Mouse (Mus musculus): ENCODE results near the gene Khdrbs1. TPM values are rescaled to one million over a fixed set of nuclear protein-coding genes. Genes with fewer than 3 reads are reported as not detected.

Khdrbs1 gene
- total RNA-seq, 1 experiment, result 58.2 TPM

DNA sequence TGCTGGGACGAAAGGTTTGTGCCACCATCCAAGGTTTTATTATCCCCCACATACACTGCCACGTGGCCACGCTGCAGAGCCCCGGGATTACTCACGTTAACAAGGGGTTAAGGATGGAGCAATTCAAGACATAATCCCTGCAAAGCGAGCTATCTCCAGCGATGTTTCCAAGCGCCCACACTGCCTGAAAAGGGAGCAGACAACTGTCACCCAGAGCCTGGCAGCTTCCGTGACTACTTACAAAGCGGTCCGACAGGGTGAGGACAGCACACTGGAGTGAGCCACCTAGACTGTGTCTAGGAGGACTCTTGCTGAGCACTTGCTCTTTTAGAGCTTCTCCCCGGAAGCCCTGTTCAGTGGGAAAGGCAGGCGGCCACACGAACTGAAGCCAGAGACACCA lies 87.3 kb downstream of the Khdrbs1 start:
- peaks cover 36% of the 10 kb centered on the region for H3K36me3 ChIP-seq (ENCODE audit: control insufficient read depth, insufficient read depth, low read length, poor library complexity, severe bottlenecking)
- no peaks in the 10 kb centered on the region for H3K4me1 ChIP-seq (ENCODE audit: control insufficient read depth in 2 of 2, insufficient read depth in 2 of 2, low read length in 2 of 2, poor library complexity in 1 of 2)
- H3K9me3 ChIP-seq (ENCODE audit: control insufficient read depth, insufficient read depth, low read depth, low read length), result no peaks in the 10 kb centered on the region
- in situ Hi-C loops (cut with MboI; ENCODE audit: low sequenced_read_pairs in 2 of 2, unreplicated experiment in 2 of 2), result no loop called here
- H3K9ac ChIP-seq (ENCODE audit: insufficient read depth, low read depth, low read length, poor library complexity, severe bottlenecking), result no peak overlapping the region
- no peak for DNase-seq (ENCODE audit: low read depth, low spot score)
- TF ChIP-seq CHD2 (IDR thresholded peaks at IDR 0.05; ENCODE audit: low read depth, low read length) (no peak), ZC3H11A (IDR thresholded peaks at IDR 0.05; ENCODE audit: borderline replicate concordance, low read depth, low read length) (no peak), MAFK (IDR thresholded peaks at IDR 0.05; ENCODE audit: insufficient read depth, low read depth, low read length) (no peak), ZNF384 (IDR thresholded peaks at IDR 0.05; ENCODE audit: low read depth, low read length) (no peak), HCFC1 (IDR thresholded peaks at IDR 0.05; ENCODE audit: borderline replicate concordance, insufficient read depth, low read length) (no peak)
- no peak overlapping the region for H3K27ac ChIP-seq (ENCODE audit: insufficient read depth, low read depth, low read length, poor library complexity, severe bottlenecking)
- H3K4me3 ChIP-seq (ENCODE audit: insufficient read depth in 1 of 2, low read depth in 1 of 2, low read length in 2 of 2, poor library complexity in 1 of 2, severe bottlenecking in 1 of 2), result no peak overlapping the region

Other genes starting within 250 kb of the Khdrbs1 start
- gene Marcksl1, start 228.7 kb downstream of the Khdrbs1 start, total RNA-seq (2012; rRNA removed), result 175 and 233 TPM in 2 replicates
- 96.0 and 102 TPM in 2 replicates for gene Hdac1, start 199.6 kb downstream of the Khdrbs1 start, total RNA-seq (2012; rRNA removed)
- 19.1 and 36.6 TPM in 2 replicates for gene Lck, start 168.7 kb downstream of the Khdrbs1 start, total RNA-seq (2012; rRNA removed)
- gene Fam167b, start 163.8 kb downstream of the Khdrbs1 start, total RNA-seq (2012; rRNA removed), result not detected in 2 replicates
- gene Eif3i, start 141.7 kb downstream of the Khdrbs1 start, total RNA-seq (2012; rRNA removed), result 297 and 328 TPM in 2 replicates
- gene Tmem234, start 141.6 kb downstream of the Khdrbs1 start, total RNA-seq (2012; rRNA removed), result 172 and 193 TPM in 2 replicates
- gene Dcdc2b, start 128.0 kb downstream of the Khdrbs1 start, total RNA-seq (2012; rRNA removed), result 0.71 and 1.2 TPM in 2 replicates
- gene Iqcc, start 123.2 kb downstream of the Khdrbs1 start, total RNA-seq (2012; rRNA removed), result 7.9 and 8.7 TPM in 2 replicates
- 9.1 and 11.1 TPM in 2 replicates for gene Ccdc28b, start 118.4 kb downstream of the Khdrbs1 start, total RNA-seq (2012; rRNA removed)
- 61.5 and 72.9 TPM in 2 replicates for gene Txlna, start 101.2 kb downstream of the Khdrbs1 start, total RNA-seq (2012; rRNA removed)
- 29.4 and 39.4 TPM in 2 replicates for gene Kpna6, start 69.5 kb downstream of the Khdrbs1 start, total RNA-seq (2012; rRNA removed)
- 15.8 and 16.9 TPM in 2 replicates for gene Tmem39b, start 45.5 kb downstream of the Khdrbs1 start, total RNA-seq (2012; rRNA removed)
- 71.3 and 104 TPM in 2 replicates for gene Ptp4a2, start 68.9 kb upstream of the Khdrbs1 start, total RNA-seq (2012; rRNA removed)
- gene Spocd1, start 186.9 kb upstream of the Khdrbs1 start, total RNA-seq (2012; rRNA removed), result 0.13 and 0.21 TPM in 2 replicates
- gene Adgrb2, start 242.6 kb upstream of the Khdrbs1 start, total RNA-seq (2012; rRNA removed), result 19.5 and 36.2 TPM in 2 replicates